Mouse (Mus musculus): Measurements from ENCODE around the gene A930009A15Rik. TPM values are rescaled to one million over a fixed set of nuclear protein-coding genes. Genes with fewer than 3 reads are reported as not detected.

The A930009A15Rik gene
- polyA plus RNA-seq, 1 experiment from 2014 or later = not detected

GRCm38 (mm10) chr10:115571734-115572440 lies 2.1 kb downstream of the A930009A15Rik start:
- H3K36me3 ChIP-seq (ENCODE audit: control insufficient read depth, insufficient read depth, low read length) = no peaks in the 10 kb centered on the region
- no peak overlapping the region for H3K4me3 ChIP-seq (ENCODE audit: low read length)
- H3K27ac ChIP-seq (ENCODE audit: low read length) = no peak overlapping the region
- H3K4me1 ChIP-seq (ENCODE audit: control insufficient read depth, insufficient read depth, low read length) = no peaks in the 10 kb centered on the region
- 48% methylated on average over 3 of the region's 3 CpGs for WGBS
- H3K27me3 ChIP-seq (replicated peaks; ENCODE audit: control insufficient read depth, insufficient read depth, low read length) = no peaks in the 10 kb centered on the region
- no peak for ATAC-seq
- H3K9me3 ChIP-seq (ENCODE audit: control insufficient read depth, low read length) = no peaks in the 10 kb centered on the region
- no peak overlapping the region for H3K9ac ChIP-seq (ENCODE audit: low read depth, low read length)
- H3K4me2 ChIP-seq (ENCODE audit: low read depth, low read length) = no peak overlapping the region

DNA sequence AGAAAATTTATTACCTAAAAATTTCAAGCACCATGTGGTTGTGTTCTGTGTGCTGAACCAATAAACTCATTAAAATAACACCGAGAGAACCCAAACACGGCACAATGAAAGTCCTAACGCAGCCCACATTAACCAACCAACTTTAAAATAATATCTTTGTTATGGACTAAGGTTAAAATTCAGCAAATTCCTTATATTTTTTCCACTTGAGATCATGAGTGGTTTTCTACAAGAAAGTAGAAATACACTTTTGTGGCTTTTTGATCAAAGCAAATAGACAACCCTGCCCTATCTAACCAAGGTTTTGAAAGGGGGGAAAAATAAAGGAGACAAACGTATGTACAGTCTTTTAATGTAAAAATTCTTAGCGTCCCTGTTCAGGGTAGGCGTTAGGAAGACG lies 9.3 kb downstream of the A930009A15Rik start:
- no peak for ATAC-seq
- H3K4me1 ChIP-seq (ENCODE audit: control insufficient read depth, insufficient read depth, low read length) = no peaks in the 10 kb centered on the region
- no peak overlapping the region for H3K4me2 ChIP-seq (ENCODE audit: low read depth, low read length)
- H3K4me3 ChIP-seq (ENCODE audit: low read length) = no peak overlapping the region
- H3K36me3 ChIP-seq (ENCODE audit: control insufficient read depth, insufficient read depth, low read length) = no peaks in the 10 kb centered on the region
- no peaks in the 10 kb centered on the region for H3K9me3 ChIP-seq (ENCODE audit: control insufficient read depth, low read length)
- H3K9ac ChIP-seq (ENCODE audit: low read depth, low read length) = no peak overlapping the region
- no peak overlapping the region for H3K27ac ChIP-seq (ENCODE audit: low read length)
- WGBS = 71% methylated on average over 7 of the region's 7 CpGs
- peaks cover 5% of the 10 kb centered on the region; the same call in 1 of the 2 replicates for H3K27me3 ChIP-seq (replicated peaks; ENCODE audit: control insufficient read depth, insufficient read depth, low read length)

GRCm38 (mm10) chr10:115579494-115579893 lies 9.7 kb downstream of the A930009A15Rik start:
- Histone ChIP-seq H3K27me3 (replicated peaks; ENCODE audit: control insufficient read depth, insufficient read depth, low read length) (peaks cover 5% of the 10 kb centered on the region; the same call in 1 of the 2 replicates), H3K4me3 (ENCODE audit: low read length) (no peak overlapping the region), H3K4me2 (ENCODE audit: low read depth, low read length) (no peak overlapping the region), H3K36me3 (ENCODE audit: control insufficient read depth, insufficient read depth, low read length) (no peaks in the 10 kb centered on the region), H3K9me3 (ENCODE audit: control insufficient read depth, low read length) (no peaks in the 10 kb centered on the region), H3K4me1 (ENCODE audit: control insufficient read depth, insufficient read depth, low read length) (no peaks in the 10 kb centered on the region), H3K27ac (ENCODE audit: low read length) (no peak overlapping the region), H3K9ac (ENCODE audit: low read depth, low read length) (no peak overlapping the region)
- ATAC-seq = no peak
- WGBS = 49% methylated on average over 7 of the region's 7 CpGs

DNA sequence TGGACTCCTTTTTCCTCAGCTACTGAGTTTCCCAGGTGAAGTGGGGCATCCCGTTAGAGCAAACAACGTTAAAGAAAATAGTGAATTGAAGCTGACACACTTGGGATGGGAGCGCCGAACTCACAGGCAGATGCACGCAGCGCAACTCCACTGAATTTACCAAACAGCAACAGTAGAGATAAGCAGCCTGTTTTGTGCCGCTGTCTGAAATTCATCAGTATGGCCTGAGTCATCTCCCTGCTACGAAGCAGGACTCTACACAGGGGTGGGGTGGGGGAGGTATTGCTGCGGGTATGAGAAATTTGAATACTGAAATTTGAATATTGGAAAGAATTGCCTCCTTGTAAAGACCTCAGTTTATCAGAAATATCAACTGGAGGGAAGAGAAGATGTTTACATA lies 12.2 kb downstream of the A930009A15Rik start:
- WGBS = 76% methylated on average over 9 of the region's 9 CpGs
- H3K27me3 ChIP-seq (replicated peaks; ENCODE audit: control insufficient read depth, insufficient read depth, low read length) = peaks cover 15% of the 10 kb centered on the region
- H3K4me3 ChIP-seq (ENCODE audit: low read length) = no peak overlapping the region
- H3K9me3 ChIP-seq (ENCODE audit: control insufficient read depth, low read length) = no peaks in the 10 kb centered on the region
- no peak overlapping the region for H3K4me2 ChIP-seq (ENCODE audit: low read depth, low read length)
- peaks cover 11% of the 10 kb centered on the region; the same call in 1 of the 2 replicates for H3K4me1 ChIP-seq (ENCODE audit: control insufficient read depth, insufficient read depth, low read length)
- ATAC-seq = no peak
- H3K9ac ChIP-seq (ENCODE audit: low read depth, low read length) = no peak overlapping the region
- H3K36me3 ChIP-seq (ENCODE audit: control insufficient read depth, insufficient read depth, low read length) = no peaks in the 10 kb centered on the region
- H3K27ac ChIP-seq (ENCODE audit: low read length) = no peak overlapping the region

DNA sequence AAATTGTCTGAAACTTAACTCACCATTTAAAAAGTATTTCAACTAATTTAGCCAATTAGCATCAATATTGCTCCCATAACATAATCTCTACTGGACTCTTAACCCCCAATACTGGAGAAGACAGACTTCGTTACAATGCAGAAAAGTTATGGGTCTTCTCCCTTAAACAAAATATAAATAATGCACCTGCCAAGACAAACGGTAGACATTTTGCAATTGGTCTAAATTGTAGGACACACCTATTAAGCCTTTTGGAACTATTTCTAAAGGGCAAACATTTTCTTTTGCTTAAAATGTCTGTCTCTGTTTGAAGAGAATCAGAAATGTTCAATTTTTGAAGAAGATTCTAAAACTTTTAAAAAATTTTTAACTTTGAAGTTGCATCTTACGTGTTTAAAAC lies 13.3 kb downstream of the A930009A15Rik start:
- 77% methylated on average over 3 of the region's 3 CpGs for WGBS
- H3K36me3 ChIP-seq (ENCODE audit: control insufficient read depth, insufficient read depth, low read length) = no peaks in the 10 kb centered on the region
- no peaks in the 10 kb centered on the region for H3K9me3 ChIP-seq (ENCODE audit: control insufficient read depth, low read length)
- no peak overlapping the region for H3K4me2 ChIP-seq (ENCODE audit: low read depth, low read length)
- H3K4me3 ChIP-seq (ENCODE audit: low read length) = no peak overlapping the region
- no peak for ATAC-seq
- no peak overlapping the region for H3K27ac ChIP-seq (ENCODE audit: low read length)
- no peak overlapping the region for H3K9ac ChIP-seq (ENCODE audit: low read depth, low read length)
- H3K27me3 ChIP-seq (replicated peaks; ENCODE audit: control insufficient read depth, insufficient read depth, low read length) = peaks cover 23% of the 10 kb centered on the region
- peaks cover 18% of the 10 kb centered on the region for H3K4me1 ChIP-seq (ENCODE audit: control insufficient read depth, insufficient read depth, low read length)

GRCm38 (mm10) chr10:115584656-115585055 lies 14.9 kb downstream of the A930009A15Rik start:
- Histone ChIP-seq H3K9me3 (ENCODE audit: control insufficient read depth, low read length) (no peaks in the 10 kb centered on the region), H3K4me2 (ENCODE audit: low read depth, low read length) (no peak overlapping the region), H3K27ac (ENCODE audit: low read length) (no peak overlapping the region), H3K4me1 (ENCODE audit: control insufficient read depth, insufficient read depth, low read length) (peaks cover 18% of the 10 kb centered on the region), H3K4me3 (ENCODE audit: low read length) (no peak overlapping the region), H3K36me3 (ENCODE audit: control insufficient read depth, insufficient read depth, low read length) (no peaks in the 10 kb centered on the region), H3K27me3 (replicated peaks; ENCODE audit: control insufficient read depth, insufficient read depth, low read length) (peaks cover 26% of the 10 kb centered on the region), H3K9ac (ENCODE audit: low read depth, low read length) (no peak overlapping the region)
- WGBS = 36% methylated on average over 13 of the region's 14 CpGs
- no peak for ATAC-seq

- 2% methylated on average over 21 of the region's 21 CpGs for WGBS
- Histone ChIP-seq H3K9me3 (ENCODE audit: control insufficient read depth, low read length) (no peaks in the 10 kb centered on the region), H3K4me2 (ENCODE audit: low read depth, low read length) (peak overlapping the region; percentile 97), H3K4me1 (ENCODE audit: control insufficient read depth, insufficient read depth, low read length) (peaks cover 18% of the 10 kb centered on the region), H3K9ac (ENCODE audit: low read depth, low read length) (peak overlapping the region; percentile 43; the same call in 1 of the 2 replicates), H3K36me3 (ENCODE audit: control insufficient read depth, insufficient read depth, low read length) (no peaks in the 10 kb centered on the region), H3K27ac (ENCODE audit: low read length) (no peak overlapping the region), H3K27me3 (replicated peaks; ENCODE audit: control insufficient read depth, insufficient read depth, low read length) (peaks cover 26% of the 10 kb centered on the region), H3K4me3 (ENCODE audit: low read length) (peak overlapping the region; percentile 66)
- ATAC-seq = no peak
Observed at GRCm38 (mm10) chr10:115585491-115586245, 15.9 kb downstream of the A930009A15Rik start.

- peak overlapping the region; percentile 58; the same call in 1 of the 2 replicates for H3K9ac ChIP-seq (ENCODE audit: low read depth, low read length)
- under 1% methylated on average over 41 of the region's 41 CpGs for WGBS
- peak; percentile 83 for ATAC-seq
Observed at GRCm38 (mm10) chr10:115586246-115587231, 16.8 kb downstream of the A930009A15Rik start.

More at GRCm38 (mm10) chr10:115586246-115587231, 16.8 kb downstream of the A930009A15Rik start:
- no peaks in the 10 kb centered on the region for H3K9me3 ChIP-seq (ENCODE audit: control insufficient read depth, low read length)
- no peaks in the 10 kb centered on the region for H3K36me3 ChIP-seq (ENCODE audit: control insufficient read depth, insufficient read depth, low read length)
- peak overlapping the region; percentile 66 for H3K4me3 ChIP-seq (ENCODE audit: low read length)
- H3K4me2 ChIP-seq (ENCODE audit: low read depth, low read length) = peak overlapping the region; percentile 97
- peaks cover 26% of the 10 kb centered on the region for H3K27me3 ChIP-seq (replicated peaks; ENCODE audit: control insufficient read depth, insufficient read depth, low read length)
- H3K4me1 ChIP-seq (ENCODE audit: control insufficient read depth, insufficient read depth, low read length) = peaks cover 18% of the 10 kb centered on the region
- no peak overlapping the region for H3K27ac ChIP-seq (ENCODE audit: low read length)
